Mouse (Mus musculus): Measurements from ENCODE around the gene Ell3. TPM values are rescaled to one million over a fixed set of nuclear protein-coding genes. Genes with fewer than 3 reads are reported as not detected.
A peak's percentile ranks its signal among the peaks of the same experiment; 100 is the strongest.

Gene Ell3
- polyA plus RNA-seq, 1 experiment from 2014 or later, result 8.1 TPM

GRCm38 (mm10) chr2:121413387-121414042 is 30.6 kb downstream of the Ell3 start, which contains the start of the genes Pdia3 and Catsper2:
Pdia3 (plus strand) TSS chr2:121413775.
Catsper2 (minus strand) TSS chr2:121413792.
- under 1% methylated on average over 66 of the region's 68 CpGs for WGBS
- Histone ChIP-seq H3K4me3 (peak within 1 kb of the TSS; percentile 88), H3K9me3 (replicated peaks) (no peaks in the 10 kb centered on the region), H3K4me1 (peaks cover 20% of the 10 kb centered on the region), H3K36me3 (peaks cover 31% of the 10 kb centered on the region), H3K27ac (peak within 1 kb of the TSS; percentile 98), H3K27me3 (ENCODE audit: low read depth, poor library complexity, severe bottlenecking) (no peaks in the 10 kb centered on the region)
- peak; percentile 98 for DNase-seq (ENCODE audit: low spot score)

- Histone ChIP-seq H3K4me1 (peaks cover 20% of the 10 kb centered on the region), H3K4me3 (peak overlapping the region; percentile 88), H3K27me3 (ENCODE audit: low read depth, poor library complexity, severe bottlenecking) (no peaks in the 10 kb centered on the region), H3K36me3 (peaks cover 25% of the 10 kb centered on the region), H3K27ac (peak overlapping the region; percentile 98), H3K9me3 (replicated peaks) (no peaks in the 10 kb centered on the region)
- DNase-seq (ENCODE audit: low spot score), result no peak
- 17% methylated on average over 4 of the region's 4 CpGs for whole genome bisulfite sequencing
These were observed 31.2 kb downstream of the Ell3 start for GRCm38 (mm10) chr2:121412843-121413386.

GRCm38 (mm10) chr2:121408160-121408559 is 35.9 kb downstream of the Ell3 start:
- DNase-seq (ENCODE audit: low spot score), result peak; percentile 58
- no peaks in the 10 kb centered on the region for H3K27me3 ChIP-seq (ENCODE audit: low read depth, poor library complexity, severe bottlenecking)
- WGBS, result 32% methylated on average over 4 of the region's 4 CpGs

GRCm38 (mm10) chr2:121403296-121403695 is 40.8 kb downstream of the Ell3 start:
- no peaks in the 10 kb centered on the region for H3K4me1 ChIP-seq
- H3K4me3 ChIP-seq, result no peak overlapping the region
- no peaks in the 10 kb centered on the region for H3K36me3 ChIP-seq
- no peak overlapping the region for H3K27ac ChIP-seq
- no peak for DNase-seq (ENCODE audit: low spot score)
- no peaks in the 10 kb centered on the region for H3K27me3 ChIP-seq (ENCODE audit: low read depth, poor library complexity, severe bottlenecking)
- H3K9me3 ChIP-seq (replicated peaks), result no peaks in the 10 kb centered on the region

More at GRCm38 (mm10) chr2:121408160-121408559, 35.9 kb downstream of the Ell3 start:
- Histone ChIP-seq H3K36me3 (no peaks in the 10 kb centered on the region), H3K4me3 (no peak overlapping the region), H3K9me3 (replicated peaks) (no peaks in the 10 kb centered on the region), H3K4me1 (peaks cover 3% of the 10 kb centered on the region), H3K27ac (no peak overlapping the region)

GRCm38 (mm10) chr2:121396624-121397023 is 47.5 kb downstream of the Ell3 start:
- Histone ChIP-seq H3K27me3 (ENCODE audit: low read depth, poor library complexity, severe bottlenecking) (no peaks in the 10 kb centered on the region), H3K4me3 (no peak overlapping the region), H3K27ac (no peak overlapping the region), H3K36me3 (no peaks in the 10 kb centered on the region), H3K9me3 (replicated peaks) (no peaks in the 10 kb centered on the region), H3K4me1 (no peaks in the 10 kb centered on the region)
- peak; percentile 83 for DNase-seq (ENCODE audit: low spot score)
- 20% methylated on average over 8 of the region's 8 CpGs for whole genome bisulfite sequencing

Small RNA genes within 50 kb of the gene (microRNA-seq; reads per million reads assigned to microRNA genes)
- gene Gm22953, result not detected

Other genes with a start within 250 kb of the Ell3 start
- gene Trp53bp1, start 172.9 kb downstream of the Ell3 start, polyA plus RNA-seq (2016; fragmentation: Nextera tagmentation; extraction: Ambion mirVana), result 116 and 135 TPM in 2 replicates
- gene Map1a, start 154.7 kb downstream of the Ell3 start, polyA plus RNA-seq (2016; fragmentation: Nextera tagmentation; extraction: Ambion mirVana), result 1.5 and 2.0 TPM in 2 replicates
- 7.5 and 8.9 TPM in 2 replicates for gene Ppip5k1, start 88.9 kb downstream of the Ell3 start, polyA plus RNA-seq (2016; fragmentation: Nextera tagmentation; extraction: Ambion mirVana)
- 0.59 and 1.5 TPM in 2 replicates for gene Ckmt1, start 86.6 kb downstream of the Ell3 start, polyA plus RNA-seq (2016; fragmentation: Nextera tagmentation; extraction: Ambion mirVana)
- not detected in 2 replicates for gene Strc, start 57.1 kb downstream of the Ell3 start, polyA plus RNA-seq (2016; fragmentation: Nextera tagmentation; extraction: Ambion mirVana)
- 603 and 646 TPM in 2 replicates for gene Pdia3, start 30.5 kb downstream of the Ell3 start, polyA plus RNA-seq (2016; fragmentation: Nextera tagmentation; extraction: Ambion mirVana)
- gene Catsper2, start 30.5 kb downstream of the Ell3 start, polyA plus RNA-seq (2016; fragmentation: Nextera tagmentation; extraction: Ambion mirVana), result 2.3 and 2.9 TPM in 2 replicates
- gene Serf2, start 4.9 kb upstream of the Ell3 start, polyA plus RNA-seq (2016; fragmentation: Nextera tagmentation; extraction: Ambion mirVana), result 472 and 490 TPM in 2 replicates
- 172 and 201 TPM in 2 replicates for gene Hypk, start 9.0 kb upstream of the Ell3 start, polyA plus RNA-seq (2016; fragmentation: Nextera tagmentation; extraction: Ambion mirVana)
- gene Serinc4, start 12.5 kb upstream of the Ell3 start, polyA plus RNA-seq (2016; fragmentation: Nextera tagmentation; extraction: Ambion mirVana), result 0.10 TPM in 1 of 2 replicates, not detected in the other
- 44.5 and 54.5 TPM in 2 replicates for gene Mfap1b, start 29.8 kb upstream of the Ell3 start, polyA plus RNA-seq (2016; fragmentation: Nextera tagmentation; extraction: Ambion mirVana)
- 24.3 and 29.7 TPM in 2 replicates for gene Mfap1a, start 62.4 kb upstream of the Ell3 start, polyA plus RNA-seq (2016; fragmentation: Nextera tagmentation; extraction: Ambion mirVana)
- gene Wdr76, start 62.4 kb upstream of the Ell3 start, polyA plus RNA-seq (2016; fragmentation: Nextera tagmentation; extraction: Ambion mirVana), result 9.1 and 10.3 TPM in 2 replicates